Mouse (Mus musculus) spleen, adult 18-20 months (tissue): Measurements from ENCODE around the gene Smpdl3a.

Experiments used
- DNase-seq, 2 experiments: peaks; one replicate each; pipeline ENCODE4 v3.0.0; 2022; ENCODE audit warnings: mixed read lengths in 2 of 2

Smpdl3a gene

DNA sequence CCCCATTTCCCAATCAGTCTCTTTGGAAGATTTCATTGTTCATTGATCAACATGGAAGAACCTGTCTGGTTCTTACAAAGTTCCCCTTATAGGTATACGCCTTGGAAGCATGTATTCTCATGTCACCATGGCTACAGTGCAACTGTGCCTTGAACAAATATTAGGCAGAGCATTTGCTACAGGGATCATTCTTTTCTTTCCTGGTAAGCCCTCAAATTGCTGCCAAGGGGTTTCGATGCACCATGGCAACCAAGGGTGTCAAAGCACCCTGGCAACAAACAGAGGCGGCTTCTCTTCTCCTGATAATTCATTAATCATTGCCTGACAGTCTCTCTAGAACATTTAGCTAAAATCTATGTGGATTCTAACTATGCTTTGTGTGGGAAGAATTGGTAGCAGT lies 28.3 kb downstream of the Smpdl3a start:
- no peak for DNase-seq

DNA sequence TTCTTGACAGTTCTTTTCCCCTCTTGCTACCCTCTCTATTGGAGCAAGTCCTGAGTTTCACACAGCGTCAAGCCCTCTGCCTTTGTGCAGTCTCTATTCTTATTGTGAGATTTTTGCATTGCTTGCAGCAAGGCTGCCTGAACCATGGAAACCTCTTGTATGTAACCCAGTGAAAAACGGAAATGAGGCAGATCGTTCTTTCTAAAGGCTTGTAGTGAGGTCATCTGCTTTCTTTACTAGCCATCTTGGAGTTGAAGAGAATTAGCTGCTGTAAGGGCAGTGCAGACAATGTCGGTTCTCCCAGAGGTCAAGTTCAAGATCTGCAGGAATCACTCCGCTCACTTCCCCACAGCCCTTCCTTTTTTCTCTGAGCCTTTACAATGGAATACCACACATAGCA lies 34.5 kb downstream of the Smpdl3a start:
- no peak for DNase-seq

DNA sequence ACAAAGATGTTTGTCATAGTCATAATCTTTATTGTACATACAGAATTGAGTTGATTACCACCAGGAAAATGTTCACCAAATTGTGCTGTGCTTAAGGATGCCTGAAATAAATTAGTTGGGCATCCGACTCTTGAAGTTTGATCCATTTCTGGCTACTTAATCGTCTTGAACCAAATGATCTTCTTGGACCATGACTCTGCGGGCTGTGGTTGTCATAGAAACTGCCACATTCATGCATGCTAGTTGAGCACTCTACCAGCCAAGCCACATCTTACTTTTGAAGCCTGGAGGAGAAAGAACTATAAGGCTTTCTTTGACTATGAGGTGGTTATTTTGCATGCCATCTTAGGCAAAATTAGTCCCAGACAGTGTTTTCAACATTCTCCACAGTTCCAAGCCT lies 35.5 kb downstream of the Smpdl3a start:
- no peak for DNase-seq

DNA sequence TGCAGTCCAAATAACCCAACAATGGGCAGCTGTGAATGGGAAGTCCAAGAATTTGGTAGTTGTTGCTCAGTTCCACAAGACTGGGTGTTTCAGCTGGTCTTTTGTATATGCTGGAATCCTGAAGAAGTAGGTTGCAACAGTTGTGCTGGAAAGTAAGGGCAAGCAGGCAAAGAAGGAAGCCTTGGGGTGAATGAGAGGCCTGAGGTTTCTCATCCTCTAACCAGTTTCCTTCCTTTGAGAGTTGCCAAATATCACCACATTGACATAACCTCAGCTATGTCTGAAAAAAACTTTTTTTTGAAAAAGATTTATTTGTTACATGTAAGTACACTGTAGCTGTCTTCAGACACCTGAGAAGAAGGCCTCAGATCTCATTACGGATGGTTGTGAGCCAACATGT lies 41.0 kb downstream of the Smpdl3a start:
- no peak for DNase-seq

DNA sequence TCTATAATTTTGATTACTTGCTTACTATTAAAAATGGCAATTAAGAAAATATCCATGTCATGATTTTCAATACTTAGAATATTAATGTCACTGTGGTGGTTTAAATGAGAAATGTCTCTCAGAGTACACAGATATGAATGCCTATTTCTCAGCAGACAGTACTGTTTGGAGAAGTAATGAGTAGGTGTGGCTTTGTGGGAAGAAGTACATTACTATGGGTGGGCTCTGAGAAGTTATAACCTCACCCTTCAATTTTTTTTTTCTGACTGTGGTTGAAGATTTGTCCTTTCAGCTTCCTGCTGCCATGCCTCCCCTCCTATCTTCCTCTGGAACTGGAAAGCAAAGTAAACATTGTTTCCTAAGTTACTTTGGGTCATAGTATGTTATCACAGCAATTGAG lies 41.8 kb downstream of the Smpdl3a start:
- DNase-seq: no peak

DNA sequence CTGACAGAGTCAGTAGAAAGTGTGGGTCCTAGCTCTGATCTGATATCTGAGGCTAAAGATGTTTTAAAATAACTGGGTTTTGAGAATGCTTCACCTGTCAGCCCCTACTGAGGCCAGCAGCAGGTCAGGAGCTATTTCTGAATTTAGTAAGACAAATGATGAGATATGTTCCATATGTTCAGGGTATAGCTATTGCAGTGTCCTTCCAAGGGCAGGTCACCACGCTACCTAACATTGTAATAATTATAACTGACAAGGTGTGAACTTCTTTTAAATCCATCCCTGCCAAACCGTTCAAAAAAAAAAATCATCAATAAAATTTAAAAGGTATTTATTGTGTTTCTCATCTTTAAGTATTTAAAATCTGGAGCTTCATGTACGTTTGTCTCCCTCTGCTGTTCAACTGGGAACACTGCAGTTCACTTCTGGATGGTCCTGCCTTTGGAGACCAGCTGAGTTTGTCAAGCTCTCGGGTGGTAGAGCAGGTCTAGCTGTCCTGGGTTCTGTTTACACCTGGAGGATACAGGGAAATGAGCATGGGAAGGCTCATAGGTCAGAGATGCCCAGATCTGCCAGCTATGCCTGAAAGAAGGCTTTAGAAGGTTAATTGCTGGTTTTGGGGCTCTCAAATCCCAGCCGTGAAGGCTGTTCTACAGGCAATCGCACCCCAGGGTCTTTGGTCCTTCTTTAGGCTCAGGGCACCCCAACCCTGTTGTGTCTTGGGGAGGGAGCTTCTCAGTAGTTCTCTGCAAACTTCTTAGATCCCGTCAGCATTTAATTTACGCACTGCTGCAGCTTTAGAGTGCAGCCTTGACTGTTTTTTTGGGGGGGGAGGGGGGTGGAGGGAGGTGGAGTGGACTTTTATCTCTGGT lies 47.7 kb downstream of the Smpdl3a start:
- DNase-seq: peak in 1 of 2 experiments; percentile 34

DNA sequence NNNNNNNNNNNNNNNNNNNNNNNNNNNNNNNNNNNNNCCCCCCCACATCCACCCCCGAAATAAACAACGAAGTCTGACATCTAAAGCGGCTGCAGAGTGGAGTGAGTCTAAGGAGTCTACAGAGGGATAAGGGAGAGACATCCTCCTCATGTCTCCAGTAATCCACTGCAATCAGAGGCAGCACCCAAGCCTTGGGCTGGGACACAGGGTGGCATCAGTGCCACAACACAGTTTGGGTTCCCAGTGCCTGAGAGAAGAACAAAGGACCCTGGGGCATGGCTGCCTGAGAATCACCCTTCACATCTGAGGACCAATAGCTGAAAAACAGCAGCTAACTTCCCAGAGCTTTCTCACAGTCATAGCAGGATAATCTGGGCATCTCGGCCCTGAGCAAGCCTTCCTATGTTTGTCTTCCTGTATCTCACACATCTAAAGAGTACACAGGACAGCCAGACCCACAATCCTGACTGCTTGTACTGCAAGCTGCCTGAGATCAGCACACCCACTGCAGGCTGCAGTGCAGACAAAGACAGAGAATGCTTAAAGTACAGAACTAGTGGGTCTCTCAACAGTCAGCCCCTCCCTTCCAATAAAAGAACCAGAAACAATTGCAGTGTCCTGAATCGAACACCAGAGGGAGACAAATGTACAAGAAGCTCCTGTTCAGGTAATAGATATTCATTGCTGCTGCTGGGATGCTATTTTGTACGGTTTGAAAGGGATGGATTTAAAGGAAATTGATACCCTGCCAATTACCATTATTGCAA lies 54.0 kb downstream of the Smpdl3a start:
- no peak for DNase-seq
